Mouse (Mus musculus): Measurements from ENCODE around the gene Pafah1b1. TPM values are rescaled to one million over a fixed set of nuclear protein-coding genes. Genes with fewer than 3 reads are reported as not detected.

The Pafah1b1 gene
- total RNA-seq (2021): 100 to 1,000 TPM; 128 to 136 TPM
- long read RNA-seq, experiment 1, full-length matches to known transcripts: 60 of 65 reads
- long read RNA-seq, experiment 1, partial matches to known transcripts: 2 of 65 reads
- long read RNA-seq, experiment 1, other reads (novel, unspliced or antisense): 3 of 65 reads
- long read RNA-seq, experiment 2, full-length matches to known transcripts: 62 of 69 reads
- long read RNA-seq, experiment 2, partial matches to known transcripts: 0 of 69 reads
- long read RNA-seq, experiment 2, other reads (novel, unspliced or antisense): 7 of 69 reads

- DNase-seq (ENCODE audit: low spot score in 2 of 2): peak; percentile 95 to 97
Measured at GRCm38 (mm10) chr11:74724235-74724791, at the start of gene Pafah1b1. Gene Pafah1b1 (minus strand): TSS chr11:74724670.

GRCm38 (mm10) chr11:74772386-74772785, 47.9 kb upstream of the Pafah1b1 start:
- no peak for DNase-seq (ENCODE audit: low spot score in 2 of 2)

GRCm38 (mm10) chr11:74771650-74772049, 47.2 kb upstream of the Pafah1b1 start:
- no peak for DNase-seq (ENCODE audit: low spot score in 2 of 2)

- DNase-seq (ENCODE audit: low spot score in 2 of 2): no peak
Measured at GRCm38 (mm10) chr11:74771234-74771633, 46.8 kb upstream of the Pafah1b1 start.

GRCm38 (mm10) chr11:74770595-74771207, 46.2 kb upstream of the Pafah1b1 start, which contains the start of gene Mettl16:
Gene Mettl16 (plus strand): TSS chr11:74770830.
- DNase-seq (ENCODE audit: low spot score in 2 of 2): peak; percentile 78 to 91

- DNase-seq (ENCODE audit: low spot score in 2 of 2): no peak
Measured at GRCm38 (mm10) chr11:74770037-74770436, 45.6 kb upstream of the Pafah1b1 start.

- DNase-seq (ENCODE audit: low spot score in 2 of 2): peak in 1 of 2 experiments; percentile 27
Measured at GRCm38 (mm10) chr11:74768045-74768444, 43.6 kb upstream of the Pafah1b1 start.

GRCm38 (mm10) chr11:74767469-74767868, 43.0 kb upstream of the Pafah1b1 start:
- DNase-seq (ENCODE audit: low spot score in 2 of 2): no peak

- DNase-seq (ENCODE audit: low spot score in 2 of 2): no peak
Measured at GRCm38 (mm10) chr11:74763960-74764625, 39.6 kb upstream of the Pafah1b1 start.

GRCm38 (mm10) chr11:74761011-74761705, 36.7 kb upstream of the Pafah1b1 start:
- no peak for DNase-seq (ENCODE audit: low spot score in 2 of 2)

- no peak for DNase-seq (ENCODE audit: low spot score in 2 of 2)
Measured at GRCm38 (mm10) chr11:74756631-74757030, 32.2 kb upstream of the Pafah1b1 start.

GRCm38 (mm10) chr11:74751352-74752066, 27.0 kb upstream of the Pafah1b1 start:
- no peak for DNase-seq (ENCODE audit: low spot score in 2 of 2)

GRCm38 (mm10) chr11:74750662-74751351, 26.3 kb upstream of the Pafah1b1 start:
- no peak for DNase-seq (ENCODE audit: low spot score in 2 of 2)

- DNase-seq (ENCODE audit: low spot score in 2 of 2): no peak
Measured at GRCm38 (mm10) chr11:74749241-74749640, 24.8 kb upstream of the Pafah1b1 start.

GRCm38 (mm10) chr11:74748022-74748421, 23.6 kb upstream of the Pafah1b1 start:
- DNase-seq (ENCODE audit: low spot score in 2 of 2): peak in 1 of 2 experiments; percentile 23

- no peak for DNase-seq (ENCODE audit: low spot score in 2 of 2)
Measured at GRCm38 (mm10) chr11:74737861-74738260, 13.4 kb upstream of the Pafah1b1 start.

- DNase-seq (ENCODE audit: low spot score in 2 of 2): no peak
Measured at GRCm38 (mm10) chr11:74734917-74735316, 10.4 kb upstream of the Pafah1b1 start.

GRCm38 (mm10) chr11:74725181-74725580, 711 bp upstream of the Pafah1b1 start:
- DNase-seq (ENCODE audit: low spot score in 2 of 2): no peak

- peak; percentile 77 to 87 for DNase-seq (ENCODE audit: low spot score in 2 of 2)
Measured at GRCm38 (mm10) chr11:74723357-74724234, 874 bp downstream of the Pafah1b1 start.
